Mouse (Mus musculus) frontal cortex, postnatal 36 days (tissue): ENCODE measurements around the gene Arid1b.

Source experiments
- DNase-seq, 2 experiments: peaks; one replicate each; pipeline ENCODE4 v3.0.0; 2022; ENCODE audit warnings: low spot score in 2 of 2

Gene Arid1b

DNA sequence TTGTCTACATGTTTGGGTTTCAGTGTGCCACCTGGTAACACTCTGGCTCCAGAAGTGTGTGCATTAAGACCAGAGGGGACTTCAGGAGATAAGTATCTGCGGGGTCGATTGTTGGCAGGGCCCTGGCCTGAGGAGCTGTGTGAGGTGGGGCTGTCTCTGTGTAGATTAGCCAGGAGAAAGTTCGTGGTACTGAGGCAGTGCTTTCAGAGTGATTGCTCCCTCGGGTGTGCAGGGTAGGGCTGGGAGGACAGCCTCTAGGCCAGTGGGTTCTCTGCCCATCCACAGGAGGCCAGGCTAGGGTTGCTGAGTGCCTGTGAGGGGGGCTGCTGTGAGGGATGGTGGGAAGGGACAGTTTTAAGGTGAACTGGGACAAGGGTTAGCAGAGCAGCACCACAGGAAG, 63.2 kb downstream of the Arid1b start:
- no peak for DNase-seq

- peak; percentile 13 to 32 for DNase-seq
Measured at GRCm38 (mm10) chr17:5057944-5058720, 64.0 kb downstream of the Arid1b start.

DNA sequence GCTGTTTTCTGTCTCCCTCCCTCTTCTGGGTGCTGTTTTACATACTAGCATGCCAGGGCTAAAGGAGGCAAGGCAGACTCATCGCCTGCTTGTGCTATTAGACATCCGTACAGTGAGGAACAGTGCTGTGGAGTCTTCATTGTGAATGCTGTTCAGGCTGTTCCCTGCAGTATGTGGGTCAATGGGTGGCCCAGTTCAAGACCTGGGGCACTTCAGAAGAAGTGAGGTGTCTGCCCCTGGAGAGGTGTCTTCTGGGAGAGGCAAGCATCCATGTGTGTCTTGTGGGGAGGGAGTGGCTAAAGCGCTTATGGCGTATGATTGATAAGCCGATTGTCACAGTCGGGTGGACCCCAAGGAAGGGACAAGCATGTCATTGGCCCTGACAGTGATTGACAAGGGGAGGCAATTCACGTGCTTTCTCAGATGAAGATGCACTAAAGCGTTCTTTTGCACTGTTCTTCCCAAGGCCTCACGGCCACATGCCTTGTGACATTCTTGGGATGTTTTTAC, 65.0 kb downstream of the Arid1b start:
- DNase-seq = no peak

DNA sequence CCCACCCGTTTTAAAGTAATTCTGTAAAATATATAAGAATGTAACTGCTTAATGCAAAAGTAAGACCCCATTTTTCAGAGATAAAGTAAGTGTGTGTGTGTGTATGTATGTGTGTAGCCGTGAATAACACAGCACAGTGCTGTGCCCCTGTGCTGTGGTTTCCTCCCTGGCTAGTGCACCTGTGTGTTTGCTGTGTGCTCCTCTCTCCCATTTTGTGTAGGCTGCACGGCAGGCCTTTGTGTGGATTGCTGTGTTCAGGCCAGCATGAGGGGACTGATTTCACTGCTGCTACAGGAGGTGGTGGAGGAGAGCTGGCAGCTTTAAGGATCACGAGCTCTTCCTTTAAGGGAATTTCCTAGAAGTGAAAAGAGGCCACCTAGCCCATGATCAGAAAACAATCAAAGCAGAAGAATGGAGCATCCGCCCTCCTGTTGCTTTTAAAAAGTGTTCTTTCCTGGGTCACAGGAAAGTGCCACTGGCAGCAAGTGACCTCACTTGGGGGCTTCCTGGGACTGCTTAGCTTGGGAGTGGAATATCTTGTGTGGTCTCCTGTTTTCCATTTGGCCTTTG, 66.5 kb downstream of the Arid1b start:
- DNase-seq = no peak

- DNase-seq = no peak
Measured at GRCm38 (mm10) chr17:5061183-5061582, 67.1 kb downstream of the Arid1b start.

DNA sequence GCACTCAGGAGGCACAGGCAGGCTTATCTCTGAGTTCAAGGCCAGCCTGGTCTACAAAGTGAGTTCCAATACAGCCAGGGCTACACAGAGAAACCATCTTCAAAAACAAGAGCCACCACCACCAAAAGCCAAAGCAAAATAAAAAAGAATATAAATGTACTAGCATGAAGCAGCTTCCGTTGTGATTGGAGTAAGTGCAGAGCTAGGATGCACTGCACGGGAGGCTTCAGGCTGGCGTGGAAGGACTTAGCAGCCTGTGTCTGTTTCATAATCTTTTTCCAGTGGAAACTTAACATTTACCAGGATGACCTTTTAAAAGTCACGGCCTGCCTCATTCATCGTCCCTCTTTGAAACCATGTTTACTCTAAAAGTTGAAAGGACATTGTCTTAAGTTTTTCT, 67.5 kb downstream of the Arid1b start:
- DNase-seq = no peak

DNA sequence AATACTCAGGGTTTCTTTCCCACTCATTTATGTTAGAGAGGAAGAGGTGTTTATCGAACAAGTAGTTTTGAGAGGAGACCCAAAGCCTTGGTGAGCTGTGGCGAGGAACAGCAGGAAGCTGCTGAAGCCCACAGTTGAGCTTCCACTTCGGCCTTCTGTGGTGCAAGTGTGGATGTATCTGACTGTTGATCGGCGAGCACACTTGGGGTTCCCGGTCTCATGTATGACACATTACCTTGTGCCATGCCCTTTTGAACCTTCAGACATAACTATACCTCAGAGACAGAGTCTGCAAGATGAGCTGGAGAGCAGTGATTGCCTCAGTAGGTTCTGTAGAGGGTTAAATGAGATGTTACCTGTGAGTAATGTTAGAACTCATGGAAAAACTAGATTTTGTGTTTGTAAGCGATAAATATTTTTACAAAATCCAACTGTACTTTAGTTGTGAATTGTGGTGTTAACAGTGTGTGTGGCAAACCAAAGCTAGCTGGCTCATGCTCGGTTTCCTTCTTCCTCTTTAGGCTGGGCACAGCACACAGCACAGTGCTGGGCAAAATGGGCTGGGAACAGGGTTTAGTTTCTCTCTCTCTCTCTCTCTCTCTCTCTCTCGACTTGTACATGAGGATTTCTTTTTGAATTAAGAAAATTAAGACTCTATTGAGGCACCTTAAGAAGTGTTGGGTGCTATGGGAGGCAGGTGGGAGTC, 69.5 kb downstream of the Arid1b start:
- no peak for DNase-seq

DNA sequence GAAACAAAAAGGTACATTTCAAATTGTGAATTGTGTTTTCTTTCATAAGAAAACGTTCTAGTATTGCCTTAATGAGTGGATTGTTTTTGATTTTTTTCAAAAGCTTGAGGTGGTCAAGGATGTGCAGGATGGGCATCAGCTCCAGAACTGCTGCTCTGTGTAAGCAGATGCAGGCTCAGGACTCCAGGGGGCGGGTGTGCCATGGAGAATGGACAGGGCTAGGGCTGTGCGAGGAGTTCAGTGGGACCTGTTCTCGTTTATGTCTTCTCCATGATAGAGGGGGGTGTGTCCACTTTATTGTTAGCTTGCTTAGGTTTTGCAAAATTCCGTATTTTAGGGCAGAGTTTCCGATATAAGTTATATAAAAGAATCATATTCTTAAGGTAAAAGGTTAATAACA, 70.6 kb downstream of the Arid1b start:
- no peak for DNase-seq

DNA sequence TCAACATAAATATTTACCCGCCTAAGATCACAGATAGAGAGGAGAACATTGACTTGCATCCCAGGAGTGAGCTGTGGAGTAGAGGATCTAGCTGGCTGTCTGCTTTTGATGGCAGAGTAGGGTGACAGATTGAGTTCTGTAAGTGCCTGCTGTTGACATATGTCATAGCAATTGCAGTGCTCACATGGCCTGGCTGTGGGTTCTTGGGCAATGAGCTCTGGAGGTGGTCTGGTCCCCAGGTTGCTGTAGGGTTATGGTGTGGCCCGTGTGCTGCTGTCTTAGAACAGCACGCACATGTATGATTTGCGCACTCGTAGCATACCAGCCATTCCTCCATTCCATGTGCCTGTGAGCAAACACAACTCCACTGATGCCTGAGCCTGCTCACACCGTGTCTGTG, 71.1 kb downstream of the Arid1b start:
- no peak for DNase-seq

DNA sequence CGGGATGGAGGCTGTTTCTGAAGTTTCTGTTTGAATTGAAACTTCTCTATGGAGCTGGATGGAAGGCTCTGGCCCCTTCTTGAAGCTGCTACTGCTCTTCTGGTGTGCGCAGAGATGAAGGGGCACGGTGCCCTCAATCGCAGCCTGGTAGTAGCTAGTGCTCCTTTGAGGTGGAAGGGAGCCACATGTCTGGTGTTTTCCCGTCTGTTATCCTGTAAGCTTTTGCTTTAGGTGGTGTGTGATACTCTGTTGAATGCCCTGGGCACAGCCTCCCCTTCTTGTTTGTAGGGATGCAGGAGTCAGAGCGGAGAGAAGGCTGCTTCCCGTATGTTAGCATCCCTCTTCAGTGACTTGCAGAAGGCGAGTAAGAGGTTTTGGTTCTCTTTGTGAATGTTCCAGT, 72.7 kb downstream of the Arid1b start:
- no peak for DNase-seq

DNA sequence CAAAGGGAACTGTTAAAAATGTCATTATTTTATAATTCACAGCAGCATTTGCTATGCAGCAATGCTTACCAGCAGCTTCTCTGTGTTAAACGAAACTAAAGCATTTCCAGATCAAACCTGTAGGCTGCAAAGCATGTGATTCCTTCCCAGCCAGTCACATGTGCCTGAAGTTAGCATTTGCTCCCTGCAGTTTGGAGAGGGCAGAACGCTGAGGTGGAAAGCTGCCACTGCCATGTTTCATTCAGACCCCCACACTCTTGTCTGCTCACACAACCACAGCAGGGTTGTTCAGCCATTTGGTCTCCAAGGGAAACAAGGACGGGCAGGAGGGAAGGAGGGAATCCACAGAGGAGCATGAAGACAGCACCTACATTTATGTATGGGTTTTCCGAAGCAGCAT, 73.1 kb downstream of the Arid1b start:
- DNase-seq = no peak

DNA sequence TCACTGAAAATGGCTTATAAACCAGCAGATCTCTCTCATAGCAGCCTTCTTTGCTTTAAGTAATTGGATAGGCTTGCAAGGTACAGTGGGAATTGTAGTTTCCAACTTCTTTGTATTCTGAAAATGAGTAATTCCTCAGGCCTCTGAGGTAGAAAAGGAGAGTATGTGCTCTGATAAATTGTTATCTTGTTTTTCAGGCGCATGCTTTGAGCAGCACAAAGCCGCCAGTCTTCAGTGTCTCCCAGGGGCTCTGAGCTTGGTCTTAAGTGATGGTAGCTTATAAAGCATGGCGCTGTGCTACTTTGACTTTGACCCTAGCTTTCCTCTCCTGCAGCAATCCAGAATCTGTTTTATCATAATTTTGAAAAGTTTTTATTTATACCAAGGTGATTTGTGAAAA, 76.3 kb downstream of the Arid1b start:
- no peak for DNase-seq

DNA sequence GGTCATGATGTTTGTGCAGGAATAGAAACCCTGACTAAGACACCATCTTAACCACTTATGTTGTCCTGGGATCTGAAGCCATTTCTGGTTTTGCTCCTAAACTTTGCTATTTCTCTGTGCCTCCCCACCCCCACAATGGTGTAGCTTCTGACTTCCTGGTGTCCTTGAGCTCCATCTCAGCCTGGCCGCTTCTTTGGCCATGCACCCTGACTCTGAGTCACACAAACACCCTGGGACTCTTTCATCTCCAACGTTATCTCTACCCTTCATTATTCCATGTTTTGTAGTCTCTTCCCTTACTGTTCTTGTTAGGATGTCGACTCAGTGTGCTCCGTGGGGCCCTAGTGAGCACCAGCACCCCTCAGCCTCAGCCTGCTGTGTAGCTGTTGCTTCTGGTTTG, 78.4 kb downstream of the Arid1b start:
- no peak for DNase-seq

GRCm38 (mm10) chr17:5074752-5075506, 80.8 kb downstream of the Arid1b start:
- DNase-seq = no peak

- DNase-seq = no peak
Measured at GRCm38 (mm10) chr17:5077996-5078395, 83.9 kb downstream of the Arid1b start.

- DNase-seq = no peak
Measured at GRCm38 (mm10) chr17:5078576-5078975, 84.4 kb downstream of the Arid1b start.

- no peak for DNase-seq
Measured at GRCm38 (mm10) chr17:5080884-5081419, 86.8 kb downstream of the Arid1b start.

DNA sequence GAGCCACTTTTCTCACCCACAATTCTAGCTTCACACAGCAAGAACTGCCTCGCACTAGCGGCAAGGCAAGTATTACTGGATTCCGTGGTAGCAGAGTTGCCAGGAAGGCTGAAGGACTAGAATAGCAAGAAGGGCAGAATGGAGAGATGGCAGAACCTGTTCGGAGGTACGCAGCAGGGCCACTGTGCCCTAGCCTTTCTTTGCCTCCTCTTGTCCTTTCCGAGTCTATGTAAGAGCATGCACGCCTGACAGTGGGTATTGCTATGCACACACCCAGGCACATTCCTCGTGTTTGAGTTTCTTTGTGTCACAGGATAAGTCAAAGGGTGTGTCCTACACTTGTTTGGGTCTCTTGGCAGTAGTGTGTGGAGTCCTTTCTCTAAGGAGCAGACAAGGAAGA, 88.1 kb downstream of the Arid1b start:
- no peak for DNase-seq

DNA sequence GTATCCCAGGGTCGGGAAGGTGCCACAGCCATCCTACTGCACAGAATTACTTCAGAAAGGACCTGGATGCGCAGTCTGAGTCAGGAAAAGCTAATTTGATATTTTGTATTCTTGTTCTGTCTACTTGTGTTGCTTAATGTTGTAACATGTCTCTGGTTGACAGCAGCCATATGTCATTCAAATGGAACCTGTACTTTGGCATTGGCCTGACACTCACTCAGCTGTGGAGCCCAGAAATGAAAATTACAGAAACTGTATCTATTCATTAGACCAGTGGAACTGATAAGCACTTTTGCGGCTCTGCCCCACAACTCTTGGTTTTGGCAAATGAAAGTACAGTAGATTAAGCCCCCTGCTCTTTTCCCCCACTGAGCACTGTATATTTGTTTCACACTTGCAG, 89.4 kb downstream of the Arid1b start:
- DNase-seq = no peak

DNA sequence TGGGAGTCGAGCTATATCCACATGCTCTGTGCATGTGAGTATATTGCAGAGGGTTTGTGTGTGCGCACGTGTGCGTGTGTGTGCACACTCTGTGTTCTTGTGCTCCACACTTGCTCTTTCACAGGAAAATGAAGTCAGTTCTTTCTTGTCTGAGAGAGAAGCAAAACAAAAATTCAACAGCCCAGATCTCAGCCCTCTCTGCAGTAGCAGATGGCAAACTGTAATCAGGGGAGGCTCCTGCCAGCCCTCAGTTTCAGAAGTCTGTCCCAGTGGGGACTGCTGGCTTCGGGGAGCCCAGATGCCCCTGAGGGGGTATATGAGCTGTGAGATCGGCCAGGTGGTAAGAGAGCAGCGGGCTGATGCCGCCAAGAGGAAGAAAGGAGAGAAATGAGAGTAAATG, 90.0 kb downstream of the Arid1b start:
- no peak for DNase-seq

- DNase-seq = no peak
Measured at GRCm38 (mm10) chr17:5085004-5085403, 90.9 kb downstream of the Arid1b start.

DNA sequence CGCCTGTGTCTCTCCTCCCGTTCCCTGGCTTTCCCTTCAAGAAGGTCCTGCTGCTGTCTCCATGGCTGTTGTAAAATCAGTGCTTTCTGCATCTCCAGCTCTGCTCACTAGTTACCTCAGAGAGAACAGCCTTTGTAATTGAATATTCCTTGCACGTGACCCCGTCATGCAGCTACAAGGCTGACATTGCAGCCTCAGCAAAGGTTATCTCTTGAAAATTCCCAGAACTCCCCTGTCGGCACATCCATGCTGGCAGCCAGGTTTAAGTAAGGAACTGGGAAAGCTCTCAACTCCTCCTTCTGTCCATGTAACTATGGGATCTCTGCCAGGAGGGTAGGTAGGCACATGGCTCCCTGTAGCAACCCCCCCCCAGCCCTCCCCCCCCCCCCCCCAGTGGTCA, 91.8 kb downstream of the Arid1b start:
- no peak for DNase-seq
